Mouse (Mus musculus): ENCODE data around the gene Nav2. TPM values are rescaled to one million over a fixed set of nuclear protein-coding genes. Genes with fewer than 3 reads are reported as not detected.

Gene Nav2
- total RNA-seq, 2 experiments from 2014 or later, result 200 to 220 TPM

GRCm38 (mm10) chr7:49487347-49487746 is 578.8 kb downstream of the Nav2 start:
- no peak for DNase-seq
- intact Hi-C loops (cut with DNase I), result no loop called here

GRCm38 (mm10) chr7:49488493-49489087 is 580.1 kb downstream of the Nav2 start:
- intact Hi-C loops (cut with DNase I), result no loop called here
- DNase-seq, result no peak

- DNase-seq, result no peak
- intact Hi-C loops (cut with DNase I), result no loop called here
Observed at GRCm38 (mm10) chr7:49490814-49491213, 582.3 kb downstream of the Nav2 start.

GRCm38 (mm10) chr7:49492622-49493021 is 584.1 kb downstream of the Nav2 start:
- intact Hi-C loops (cut with DNase I), result no loop called here
- DNase-seq, result no peak

GRCm38 (mm10) chr7:49493210-49493609 is 584.7 kb downstream of the Nav2 start:
- peak; percentile 29 for DNase-seq
- intact Hi-C loops (cut with DNase I), result no loop called here

GRCm38 (mm10) chr7:49494654-49495053 is 586.1 kb downstream of the Nav2 start:
- intact Hi-C loops (cut with DNase I), result no loop called here
- no peak for DNase-seq

GRCm38 (mm10) chr7:49496111-49496510 is 587.6 kb downstream of the Nav2 start:
- no peak for DNase-seq
- intact Hi-C loops (cut with DNase I), result no loop called here

- DNase-seq, result no peak
- intact Hi-C loops (cut with DNase I), result no loop called here
Observed at GRCm38 (mm10) chr7:49496766-49497425, 588.4 kb downstream of the Nav2 start.

- intact Hi-C loops (cut with DNase I), result no loop called here
- no peak for DNase-seq
Observed at GRCm38 (mm10) chr7:49497426-49497892, 588.9 kb downstream of the Nav2 start.

GRCm38 (mm10) chr7:49499598-49499997 is 591.1 kb downstream of the Nav2 start:
- intact Hi-C loops (cut with DNase I), result no loop called here
- DNase-seq, result no peak

- peak; percentile 22 for DNase-seq
- intact Hi-C loops (cut with DNase I), result loop anchor here (10.0 kb wide), 1 partner anchor 254 kb away; the partner anchor contains the start of gene Htatip2
Observed at GRCm38 (mm10) chr7:49500916-49501315, 592.4 kb downstream of the Nav2 start.

GRCm38 (mm10) chr7:49503419-49503818 is 594.9 kb downstream of the Nav2 start:
- intact Hi-C loops (cut with DNase I), result loop anchor here (10.0 kb wide), 1 partner anchor 251 kb away; the partner anchor contains the start of gene Htatip2
- no peak for DNase-seq

GRCm38 (mm10) chr7:49503881-49504280 is 595.4 kb downstream of the Nav2 start:
- intact Hi-C loops (cut with DNase I), result loop anchor here (10.0 kb wide), 1 partner anchor 251 kb away; the partner anchor contains the start of gene Htatip2
- DNase-seq, result no peak

- DNase-seq, result no peak
- intact Hi-C loops (cut with DNase I), result loop anchor here (10.0 kb wide), 1 partner anchor 251 kb away; the partner anchor contains the start of gene Htatip2
Observed at GRCm38 (mm10) chr7:49504297-49504696, 595.8 kb downstream of the Nav2 start.

GRCm38 (mm10) chr7:49505024-49505423 is 596.5 kb downstream of the Nav2 start:
- intact Hi-C loops (cut with DNase I), result loop anchor here (10.0 kb wide), 1 partner anchor 250 kb away; the partner anchor contains the start of gene Htatip2
- no peak for DNase-seq

- DNase-seq, result no peak
- intact Hi-C loops (cut with DNase I), result loop anchor here (10.0 kb wide), 1 partner anchor 249 kb away; the partner anchor contains the start of gene Htatip2
Observed at GRCm38 (mm10) chr7:49506085-49506820, 597.7 kb downstream of the Nav2 start.

GRCm38 (mm10) chr7:49507943-49508506 is 599.5 kb downstream of the Nav2 start:
- intact Hi-C loops (cut with DNase I), result loop anchor here (10.0 kb wide), 1 partner anchor 247 kb away; the partner anchor contains the start of gene Htatip2
- DNase-seq, result no peak

- no peak for DNase-seq
- intact Hi-C loops (cut with DNase I), result no loop called here
Observed at GRCm38 (mm10) chr7:49511820-49512453, 603.4 kb downstream of the Nav2 start.

- intact Hi-C loops (cut with DNase I), result no loop called here
- no peak for DNase-seq
Observed at GRCm38 (mm10) chr7:49513763-49514437, 605.4 kb downstream of the Nav2 start.

- intact Hi-C loops (cut with DNase I), result no loop called here
- DNase-seq, result no peak
Observed at GRCm38 (mm10) chr7:49515012-49515411, 606.5 kb downstream of the Nav2 start.

Measured in left cerebral cortex, postnatal 4 days (tissue).